Mouse (Mus musculus): ENCODE measurements around the gene Mctp2.

- TF ChIP-seq CTCF (IDR thresholded peaks at IDR 0.05; ENCODE audit: extremely low read depth, insufficient read length, insufficient replicate concordance, low read depth, low read length) (no peak), POLR2A (IDR thresholded peaks at IDR 0.05; ENCODE audit: low read depth, low read length) (no peak)
These were observed 197.6 kb downstream of the Mctp2 start for GRCm38 (mm10) chr7:72108639-72109399.
